Mouse (Mus musculus) intestine, embryonic 14.5 days (tissue): ENCODE measurements around the gene Enthd1. TPM values are rescaled to one million over a fixed set of nuclear protein-coding genes. Genes with fewer than 3 reads are reported as not detected.
"Not testable (repeated sequence)": the region's sequence is repeated elsewhere in the genome, so short reads cannot be mapped to it uniquely, and the experiment has no call there.

Source experiments
- ATAC-seq: fragments of 200-750 bp; cut with Nextera tagmentation; replicated peaks from 2 replicates; pipeline ENCODE4 v1.8.0; 2017; ENCODE audit warnings: low read depth, moderate number of reproducible peaks, moderate TSS enrichment, moderate library complexity; ENCODE audit not compliant: low FRiP score, low TSS enrichment
- DNase-seq: peaks from one replicate; pipeline ENCODE4 v3.0.0-alpha.2; 2018; ENCODE audit warnings: low spot score
- H3K27ac ChIP-seq: fragments of 300-500 bp; sonication (generic); 2 replicates; pipeline ENCODE4 v1.5.1; 2014; ENCODE audit warnings: low read depth, mild to moderate bottlenecking, control low read depth
- H3K27me3 ChIP-seq: fragments of 300-500 bp; sonication (generic); replicated peaks from 2 replicates; pipeline ENCODE4 v1.6.1; 2014; ENCODE audit warnings: low read length, control low read depth; ENCODE audit not compliant: control insufficient read depth, insufficient read depth
- H3K36me3 ChIP-seq: fragments of 300-500 bp; sonication (generic); 2 replicates; pipeline ENCODE4 v1.6.1; 2014; ENCODE audit warnings: low read length, control low read depth; ENCODE audit not compliant: control insufficient read depth, insufficient read depth
- H3K4me1 ChIP-seq: fragments of 300-500 bp; sonication (generic); replicated peaks from 2 replicates; pipeline ENCODE4 v1.6.1; 2014; ENCODE audit warnings: low read length, control low read depth, mixed read lengths; ENCODE audit not compliant: control insufficient read depth, insufficient read depth
- H3K4me2 ChIP-seq: fragments of 300-500 bp; sonication (generic); 2 replicates; pipeline ENCODE4 v1.6.1; 2014; ENCODE audit warnings: low read length
- H3K4me3 ChIP-seq: fragments of 300-500 bp; sonication (generic); 2 replicates; pipeline ENCODE4 v1.5.1; 2014; ENCODE audit warnings: low read depth, low read length, control low read depth, mixed read lengths
- H3K9ac ChIP-seq: fragments of 300-500 bp; sonication (generic); 2 replicates; pipeline ENCODE4 v1.6.1; 2014; ENCODE audit warnings: mild to moderate bottlenecking, low read length
- H3K9me3 ChIP-seq: fragments of 300-500 bp; sonication (generic); 2 replicates; pipeline ENCODE4 v1.6.1; 2016; ENCODE audit warnings: low read length, control low read depth; ENCODE audit not compliant: control insufficient read depth
- WGBS: fragments of 180-500 bp; shearing (Covaris S2); extraction: QIAGEN DNeasy Blood & Tissue Kit; methylation state at CpG from one replicate; pipeline ENCODE4 v1.1.7; 2014; 5-methylcytosine and 5-hydroxymethylcytosine counted together
- polyA plus RNA-seq: library from polyadenylated mRNA; unstranded; fragments of >200 nt; fragmentation: Nextera tagmentation; extraction: Ambion mirVana; gene quantifications from 2 replicates; pipeline ENCODE4 v1.2.1, GENCODE M21; 2014

The Enthd1 gene
- polyA plus RNA-seq, 1 experiment from 2014 or later: not detected

GRCm38 (mm10) chr15:80518567-80519223 is 46.3 kb downstream of the Enthd1 start:
- no peaks in the 10 kb centered on the region for H3K9me3 ChIP-seq
- no peaks in the 10 kb centered on the region for H3K36me3 ChIP-seq
- 87% methylated on average over 12 of the region's 12 CpGs for WGBS
- H3K4me2 ChIP-seq: no peak overlapping the region
- no peak overlapping the region for H3K9ac ChIP-seq
- ATAC-seq (no peak), DNase-seq (no peak)
- no peak overlapping the region for H3K4me3 ChIP-seq
- H3K4me1 ChIP-seq: no peaks in the 10 kb centered on the region; the same call in 1 of the 2 replicates
- H3K27ac ChIP-seq: no peak overlapping the region
- H3K27me3 ChIP-seq: no peaks in the 10 kb centered on the region

DNA sequence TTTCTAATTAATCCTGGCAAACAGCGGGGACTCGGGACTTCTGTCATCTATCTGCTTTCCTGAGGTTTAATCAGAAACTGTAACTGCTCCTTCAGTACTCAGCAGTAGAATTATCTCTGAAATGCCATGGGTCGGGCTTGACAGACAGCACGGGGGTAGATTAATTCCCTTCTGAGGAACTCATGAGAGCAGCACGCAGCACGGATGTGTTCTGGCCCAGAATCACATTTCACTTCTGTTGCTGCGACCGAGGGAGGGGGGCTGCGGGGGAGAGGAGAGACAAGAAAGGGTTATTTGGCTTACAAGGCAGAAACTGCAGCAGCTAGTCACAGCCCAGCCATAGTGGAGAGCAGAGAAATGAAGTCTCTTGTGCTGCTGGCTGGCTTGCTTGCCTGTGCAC is 47.0 kb downstream of the Enthd1 start:
- no peak for ATAC-seq
- H3K9ac ChIP-seq: no peak overlapping the region

GRCm38 (mm10) chr15:80516525-80516924 is 48.4 kb downstream of the Enthd1 start:
- Histone ChIP-seq H3K4me1 (no peaks in the 10 kb centered on the region; the same call in 1 of the 2 replicates), H3K36me3 (no peaks in the 10 kb centered on the region), H3K9ac (no peak overlapping the region), H3K27ac (no peak overlapping the region), H3K4me2 (no peak overlapping the region), H3K9me3 (no peaks in the 10 kb centered on the region), H3K27me3 (no peaks in the 10 kb centered on the region), H3K4me3 (no peak overlapping the region)
- ATAC-seq (no peak), DNase-seq (no peak)
- WGBS: 79% methylated on average over 3 of the region's 3 CpGs

More for the DNA sequence above, 47.0 kb downstream of the Enthd1 start:
- no peaks in the 10 kb centered on the region for H3K36me3 ChIP-seq
- H3K4me3 ChIP-seq: no peak overlapping the region
- no peak overlapping the region for H3K27ac ChIP-seq
- DNase-seq: no peak
- H3K9me3 ChIP-seq: no peaks in the 10 kb centered on the region
- 24% methylated on average over 9 of the region's 9 CpGs for WGBS
- no peaks in the 10 kb centered on the region; the same call in 1 of the 2 replicates for H3K4me1 ChIP-seq
- peak overlapping the region; percentile 11; the same call in 1 of the 2 replicates for H3K4me2 ChIP-seq
- no peaks in the 10 kb centered on the region for H3K27me3 ChIP-seq

DNA sequence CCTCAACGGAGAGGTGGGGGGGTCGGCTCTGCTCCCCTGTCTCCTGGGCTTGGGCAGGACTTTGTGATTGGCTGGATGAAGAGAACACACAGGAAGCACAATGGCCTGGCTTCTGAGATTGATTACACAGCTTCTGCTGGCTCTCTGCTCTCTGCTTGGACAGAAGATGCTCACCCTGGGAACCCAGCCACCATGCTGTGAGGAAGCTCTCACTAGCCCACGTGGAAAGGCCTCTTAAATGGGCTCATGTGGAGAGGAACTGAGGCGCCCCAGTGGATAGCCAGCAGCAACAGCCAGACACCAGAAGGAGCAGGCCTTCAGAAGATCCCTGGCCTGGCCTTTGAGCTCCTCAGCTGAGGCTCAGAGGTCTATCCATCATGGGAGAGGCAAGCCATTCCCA is 59.9 kb downstream of the Enthd1 start:
- no peaks in the 10 kb centered on the region for H3K27me3 ChIP-seq
- no peak overlapping the region for H3K4me3 ChIP-seq
- no peaks in the 10 kb centered on the region for H3K4me1 ChIP-seq
- no peaks in the 10 kb centered on the region for H3K9me3 ChIP-seq
- ATAC-seq (no peak), DNase-seq (no peak)
- no peaks in the 10 kb centered on the region for H3K36me3 ChIP-seq
- H3K27ac ChIP-seq: no peak overlapping the region
- 32% methylated on average over 4 of the region's 4 CpGs for WGBS
- no peak overlapping the region for H3K4me2 ChIP-seq
- H3K9ac ChIP-seq: no peak overlapping the region

GRCm38 (mm10) chr15:80503155-80503554 is 61.8 kb downstream of the Enthd1 start:
- not testable (repeated sequence) for H3K4me1 ChIP-seq, ATAC-seq, H3K9ac ChIP-seq, H3K4me3 ChIP-seq, H3K4me2 ChIP-seq, H3K27ac ChIP-seq, H3K9me3 ChIP-seq, H3K27me3 ChIP-seq, H3K36me3 ChIP-seq, DNase-seq
- WGBS: 92% methylated on average over 4 of the region's 4 CpGs

GRCm38 (mm10) chr15:80502741-80503140 is 62.2 kb downstream of the Enthd1 start:
- H3K9ac ChIP-seq: no peak overlapping the region
- DNase-seq (no peak), ATAC-seq (no peak)
- H3K4me1 ChIP-seq: no peaks in the 10 kb centered on the region
- H3K9me3 ChIP-seq: no peaks in the 10 kb centered on the region
- no peak overlapping the region for H3K4me2 ChIP-seq
- H3K27ac ChIP-seq: no peak overlapping the region
- no peaks in the 10 kb centered on the region for H3K27me3 ChIP-seq
- 87% methylated on average over 2 of the region's 2 CpGs for WGBS
- no peaks in the 10 kb centered on the region for H3K36me3 ChIP-seq
- no peak overlapping the region for H3K4me3 ChIP-seq

- Histone ChIP-seq H3K27me3 (no peaks in the 10 kb centered on the region), H3K4me2 (no peak overlapping the region), H3K4me1 (no peaks in the 10 kb centered on the region), H3K9ac (no peak overlapping the region), H3K9me3 (no peaks in the 10 kb centered on the region), H3K4me3 (no peak overlapping the region), H3K27ac (no peak overlapping the region), H3K36me3 (no peaks in the 10 kb centered on the region)
- WGBS: 84% methylated on average over 21 of the region's 21 CpGs
- DNase-seq (no peak), ATAC-seq (no peak)
Measured at GRCm38 (mm10) chr15:80501106-80502096, 63.6 kb downstream of the Enthd1 start.

- Histone ChIP-seq H3K4me1 (no peaks in the 10 kb centered on the region), H3K36me3 (no peaks in the 10 kb centered on the region), H3K27ac (no peak overlapping the region), H3K4me3 (no peak overlapping the region), H3K27me3 (no peaks in the 10 kb centered on the region), H3K9ac (no peak overlapping the region), H3K4me2 (no peak overlapping the region), H3K9me3 (no peaks in the 10 kb centered on the region)
- ATAC-seq: no peak
- no peak for DNase-seq
- WGBS: 76% methylated on average over 10 of the region's 10 CpGs
Measured at GRCm38 (mm10) chr15:80500426-80500825, 64.5 kb downstream of the Enthd1 start.
